In genomic region chr7:116226877-116227282, GRCm38 (mm10) we compare ENCODE assay signal across 17 mouse cellular contexts.
DNase-seq lines count a peak whose midpoint lies in the region; ATAC-seq and TF ChIP-seq lines count a peak whose summit lies in the region.
"Had no signal": no experiment of that assay in that cellular context is flagged by ENCODE, and none has a peak within 500 bp of the region (broad histone marks: within the 10 kb centered on the region; RNA-seq: fewer than 3 reads in every experiment).

No protein-coding gene starts in this region.

- no peaks in the 10 kb centered on the region for H3K9me3 ChIP-seq in heart, embryonic 12.5 days (replicated peaks)
- H3K9me3 ChIP-seq in forebrain, embryonic 11.5 days (ENCODE audit: control insufficient read depth, low read length): no peaks in the 10 kb centered on the region
- H3K9me3 ChIP-seq: lung, embryonic 15.5 days; midbrain, embryonic 10.5 days; stomach, embryonic 15.5 days had no signal

- H3K4me1 ChIP-seq in heart, embryonic 12.5 days (replicated peaks): peaks cover 79% of the 10 kb centered on the region
- peaks cover 25% of the 10 kb centered on the region for H3K4me1 ChIP-seq in cerebellum, adult 2 months (ENCODE audit: control insufficient read depth, insufficient read depth, low read length)
- peaks cover 9% of the 10 kb centered on the region; the same call in 1 of the 2 replicates for H3K4me1 ChIP-seq in forebrain, embryonic 11.5 days (replicated peaks; ENCODE audit: control insufficient read depth, insufficient read depth, low read length)

- TF ChIP-seq CTCF in cerebellum, adult 2 months (IDR thresholded peaks at IDR 0.05; ENCODE audit: borderline replicate concordance, insufficient read depth, low read depth, low read length): no peak

- H3K9ac ChIP-seq in heart, embryonic 12.5 days: no peak overlapping the region
- no peak overlapping the region for H3K9ac ChIP-seq in forebrain, embryonic 11.5 days (ENCODE audit: low read length)
- H3K9ac ChIP-seq: lung, embryonic 15.5 days; stomach, embryonic 15.5 days had no signal

- H3K4me2 ChIP-seq in heart, embryonic 12.5 days: no peak overlapping the region
- H3K4me2 ChIP-seq in forebrain, embryonic 11.5 days (ENCODE audit: low read depth, low read length, severe bottlenecking): no peak overlapping the region
- H3K4me2 ChIP-seq: lung, embryonic 15.5 days; stomach, embryonic 15.5 days had no signal

- peak overlapping the region; percentile 36; the same call in 1 of the 2 replicates for H3K27ac ChIP-seq in heart, embryonic 12.5 days (ENCODE audit: poor library complexity, severe bottlenecking)
- H3K27ac ChIP-seq in cerebellum, adult 2 months (ENCODE audit: insufficient read depth, low read length): no peak overlapping the region
- H3K27ac ChIP-seq in forebrain, embryonic 11.5 days (ENCODE audit: low read depth, low read length): no peak overlapping the region
- H3K27ac ChIP-seq: left cerebral cortex, adult 2 months; lung, embryonic 15.5 days; midbrain, embryonic 10.5 days; stomach, embryonic 15.5 days had no signal

- H3K36me3 ChIP-seq in heart, embryonic 12.5 days: no peaks in the 10 kb centered on the region
- H3K36me3 ChIP-seq in forebrain, embryonic 11.5 days (ENCODE audit: control insufficient read depth, insufficient read depth, low read length): no peaks in the 10 kb centered on the region
- H3K36me3 ChIP-seq: lung, embryonic 15.5 days; midbrain, embryonic 10.5 days; stomach, embryonic 15.5 days had no signal

- DNase-seq in heart, adult 8-10 months (ENCODE audit: low spot score): no peak
- peak; percentile 46 for DNase-seq in kidney, postnatal 14 days
- no peak for DNase-seq in kidney, adult 11 months
- DNase-seq in cerebellum, adult 2 months: peak; percentile 62 to 67
- peak; percentile 42 for DNase-seq in gastrocnemius, postnatal 25 days
- no peak for DNase-seq in forebrain, embryonic 11.5 days (ENCODE audit: low spot score)
- DNase-seq in testis, postnatal 14 days (ENCODE audit: low spot score): no peak
- DNase-seq: embryo, embryonic 11 days; kidney, postnatal 4 days; thymus, postnatal 36 days had no signal

- no peak overlapping the region for H3K4me3 ChIP-seq in heart, embryonic 12.5 days
- H3K4me3 ChIP-seq in cerebellum, adult 2 months (replicated peaks; ENCODE audit: insufficient read depth, low read depth, low read length): no peak overlapping the region
- no peak overlapping the region for H3K4me3 ChIP-seq in forebrain, embryonic 11.5 days (ENCODE audit: low read depth, low read length)
- H3K4me3 ChIP-seq: erythroblast, embryonic 14.5 days; left cerebral cortex, adult 2 months; lung, embryonic 15.5 days; midbrain, embryonic 10.5 days; stomach, embryonic 15.5 days had no signal

- H3K27me3 ChIP-seq in heart, embryonic 12.5 days (replicated peaks): no peaks in the 10 kb centered on the region
- no peaks in the 10 kb centered on the region for H3K27me3 ChIP-seq in cerebellum, adult 2 months (ENCODE audit: control insufficient read depth, insufficient read depth, low read length)
- no peaks in the 10 kb centered on the region for H3K27me3 ChIP-seq in forebrain, embryonic 11.5 days (ENCODE audit: control insufficient read depth, insufficient read depth, low read length)
- H3K27me3 ChIP-seq: lung, embryonic 15.5 days; stomach, embryonic 15.5 days had no signal

- TF ChIP-seq POLR2A in cerebellum, adult 2 months (IDR thresholded peaks at IDR 0.05; ENCODE audit: borderline replicate concordance, insufficient read depth, low read length): no peak

- 83% methylated on average over 7 of the region's 7 CpGs for WGBS in heart, embryonic 12.5 days
- WGBS in cerebellum, adult 2 months: 9% methylated on average over 7 of the region's 7 CpGs
- WGBS in forebrain, embryonic 11.5 days: 88% methylated on average over 7 of the region's 7 CpGs

- ATAC-seq in heart, embryonic 12.5 days (ENCODE audit: insufficient number of reproducible peaks, low FRiP score): no peak
- no peak for ATAC-seq in forebrain, embryonic 11.5 days (replicated peaks; ENCODE audit: low FRiP score)
- ATAC-seq: activated CD4-positive, CD25-positive, alpha-beta regulatory T cell, adult 4 months had no signal

Comparison
In these comparisons a context has a peak if more than half of its experiments do, and no peak if none do; other contexts are left out.
1. DNase-seq: peak in kidney, postnatal 14 days (single experiment), cerebellum, adult 2 months (2 of 2) and gastrocnemius, postnatal 25 days (single experiment); none in heart, adult 8-10 months (single experiment), kidney, adult 11 months (single experiment), forebrain, embryonic 11.5 days (single experiment) and testis, postnatal 14 days (single experiment).